Mouse (Mus musculus) thymus, postnatal 25 days (tissue): ENCODE results near the gene Numa1.
"Not testable (repeated sequence)": the region's sequence is repeated elsewhere in the genome, so short reads cannot be mapped to it uniquely, and the experiment has no call there.

ENCODE experiments used
- DNase-seq: peaks from one replicate; pipeline ENCODE4 v3.0.0; 2022

Gene Numa1

GRCm38 (mm10) chr7:101998194-101998927 is 64.5 kb downstream of the Numa1 start:
- peak; percentile 78 for DNase-seq

DNA sequence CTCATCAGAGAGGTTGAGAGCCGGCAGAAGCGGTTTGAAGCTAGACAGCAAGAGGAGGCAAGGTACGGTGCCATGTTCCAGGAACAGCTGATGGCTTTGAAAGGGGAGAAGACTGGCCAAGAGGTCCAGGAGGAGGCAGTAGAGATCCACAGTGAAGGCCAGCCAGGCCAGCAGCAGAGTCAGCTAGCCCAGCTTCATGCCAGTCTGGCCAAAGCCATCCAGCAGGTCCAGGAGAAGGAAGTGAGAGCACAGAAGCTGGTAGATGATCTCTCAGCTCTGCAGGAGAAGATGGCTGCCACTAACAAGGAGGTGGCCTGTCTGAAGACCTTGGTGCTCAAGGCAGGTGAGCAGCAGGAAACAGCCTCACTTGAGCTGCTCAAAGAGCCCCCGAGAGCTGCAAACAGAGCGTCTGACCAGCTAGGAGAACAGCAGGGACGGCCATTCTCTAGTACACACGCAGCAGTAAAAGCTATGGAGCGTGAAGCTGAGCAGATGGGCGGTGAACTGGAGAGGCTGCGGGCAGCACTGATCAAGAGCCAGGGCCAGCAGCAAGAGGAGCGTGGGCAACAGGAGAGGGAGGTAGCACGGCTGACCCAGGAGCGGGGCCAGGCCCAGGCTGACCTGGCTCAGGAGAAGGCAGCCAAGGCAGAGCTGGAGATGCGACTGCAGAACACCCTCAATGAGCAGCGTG is 65.7 kb downstream of the Numa1 start:
- no peak for DNase-seq

DNA sequence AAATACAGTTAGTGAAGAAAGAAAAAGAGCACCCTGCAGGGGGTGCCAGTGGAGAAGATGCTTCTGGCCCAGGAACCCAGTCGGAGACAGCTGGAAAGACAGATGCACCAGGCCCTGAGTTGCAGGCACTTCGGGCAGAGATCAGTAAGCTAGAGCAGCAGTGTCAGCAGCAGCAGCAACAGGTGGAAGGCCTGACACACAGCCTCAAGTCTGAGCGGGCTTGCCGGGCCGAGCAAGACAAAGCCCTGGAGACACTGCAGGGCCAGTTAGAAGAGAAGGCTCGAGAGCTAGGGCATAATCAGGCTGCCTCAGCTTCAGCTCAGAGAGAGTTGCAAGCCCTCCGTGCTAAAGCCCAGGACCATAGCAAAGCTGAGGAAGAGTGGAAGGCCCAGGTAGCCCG is 66.4 kb downstream of the Numa1 start:
- no peak for DNase-seq

- DNase-seq: no peak
Observed at GRCm38 (mm10) chr7:102000921-102001630, 67.2 kb downstream of the Numa1 start.

DNA sequence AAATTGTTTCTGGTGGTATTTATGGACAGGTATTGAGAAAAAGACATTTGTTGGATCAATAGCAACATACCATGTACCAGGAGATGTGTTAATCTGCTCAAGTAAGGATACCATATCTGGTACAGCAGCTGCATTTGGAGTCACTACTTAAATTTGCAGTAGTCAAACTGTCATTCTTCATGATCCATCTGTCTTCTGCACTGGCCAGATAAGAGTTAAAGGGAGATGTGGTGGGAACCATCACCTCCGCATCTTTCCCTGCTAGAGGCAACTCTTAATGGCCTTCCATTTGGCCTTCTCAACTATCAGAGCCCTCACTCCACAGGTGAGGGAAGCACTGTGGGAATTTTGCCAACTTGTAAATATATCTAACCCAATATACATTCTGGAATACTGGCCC is 72.6 kb downstream of the Numa1 start:
- no peak for DNase-seq

- no peak for DNase-seq
Observed at GRCm38 (mm10) chr7:102011855-102012254, 77.9 kb downstream of the Numa1 start.

DNA sequence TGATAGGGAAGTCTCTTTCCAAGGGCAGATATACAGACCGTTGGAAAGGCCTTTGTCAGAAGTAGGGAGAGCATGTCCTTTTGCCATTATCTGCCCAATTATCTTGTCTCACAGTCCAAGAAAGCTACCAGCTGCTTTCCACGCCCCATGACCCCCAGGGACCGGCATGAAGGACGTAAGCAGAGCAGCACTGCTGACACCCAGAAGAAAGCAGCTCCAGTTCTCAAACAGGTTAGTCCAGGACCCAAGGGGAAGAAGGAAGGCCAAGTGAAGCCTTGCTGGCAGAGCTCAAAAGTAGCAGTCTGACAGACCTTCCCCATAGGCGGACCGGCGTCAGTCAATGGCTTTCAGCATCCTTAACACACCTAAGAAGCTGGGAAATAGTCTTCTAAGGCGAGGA is 79.5 kb downstream of the Numa1 start:
- DNase-seq: no peak

- no peak for DNase-seq
Observed at GRCm38 (mm10) chr7:102014995-102015394, 81.1 kb downstream of the Numa1 start.

GRCm38 (mm10) chr7:102016936-102017335 is 83.0 kb downstream of the Numa1 start:
- no peak for DNase-seq

DNA sequence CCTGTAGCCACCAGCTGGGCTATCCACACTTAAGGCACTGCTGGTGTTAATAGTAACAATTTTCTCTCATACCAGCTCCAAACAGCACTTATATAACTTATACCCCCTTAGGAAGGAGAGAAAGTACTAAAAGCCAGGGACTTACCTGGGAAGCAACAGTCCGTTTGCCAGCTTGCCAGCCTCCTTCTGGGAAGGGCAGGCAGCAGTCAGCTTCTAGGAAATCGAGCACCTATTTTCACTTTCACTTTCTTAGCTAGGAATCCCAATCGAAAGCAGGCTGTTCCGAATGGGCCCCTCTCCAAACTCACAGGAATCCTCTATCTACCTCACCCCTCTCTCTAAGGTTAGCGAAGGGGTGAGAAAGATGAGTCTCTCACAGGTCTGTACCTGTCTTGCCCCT is 83.5 kb downstream of the Numa1 start:
- DNase-seq: no peak

DNA sequence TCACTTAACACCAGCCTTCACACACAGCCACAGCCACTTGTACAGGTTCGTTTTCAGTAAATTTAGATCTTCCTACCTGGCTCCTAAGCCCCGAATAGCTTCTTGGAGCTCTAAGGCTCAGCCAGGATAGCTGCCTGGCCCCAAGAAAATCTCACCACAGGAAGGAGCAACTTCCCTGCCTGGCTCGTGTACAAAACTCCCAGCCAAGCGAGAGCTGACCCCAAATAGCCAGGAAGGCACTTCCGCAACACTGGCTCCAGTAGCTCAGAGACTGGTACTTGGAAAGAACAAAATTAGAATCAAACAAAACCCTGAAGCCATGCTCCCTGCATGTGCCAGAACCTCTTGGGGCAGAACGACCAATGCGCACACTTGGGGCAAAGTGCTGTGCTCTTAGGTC is 84.1 kb downstream of the Numa1 start:
- no peak for DNase-seq

DNA sequence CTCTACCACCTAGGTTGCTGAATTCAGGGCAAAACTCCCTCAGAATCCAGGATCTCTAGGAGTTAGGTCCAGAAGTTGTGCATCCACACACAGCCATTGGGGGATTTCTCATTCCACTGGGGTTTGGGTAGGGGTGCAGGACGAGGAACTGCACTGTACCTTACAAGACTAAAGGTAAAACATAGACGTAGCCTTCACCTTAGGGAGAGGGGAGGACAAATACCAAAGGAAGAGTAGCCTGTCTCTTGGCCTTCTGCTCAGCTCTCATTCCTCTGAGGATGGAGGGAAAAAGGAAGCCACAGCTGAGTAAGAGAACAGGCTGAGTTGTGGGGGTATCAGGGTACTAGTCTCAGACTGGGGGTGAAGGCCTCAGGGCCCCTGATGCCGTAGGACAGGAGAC is 84.7 kb downstream of the Numa1 start, which contains the start of gene Il18bp:
TSS of gene Il18bp (minus strand) at position 101 of the 400 bp plus-strand sequence.
- DNase-seq: no peak

GRCm38 (mm10) chr7:102019362-102019761 is 85.5 kb downstream of the Numa1 start:
- no peak for DNase-seq

GRCm38 (mm10) chr7:102020934-102021333 is 87.0 kb downstream of the Numa1 start:
- not testable (repeated sequence) for DNase-seq

DNA sequence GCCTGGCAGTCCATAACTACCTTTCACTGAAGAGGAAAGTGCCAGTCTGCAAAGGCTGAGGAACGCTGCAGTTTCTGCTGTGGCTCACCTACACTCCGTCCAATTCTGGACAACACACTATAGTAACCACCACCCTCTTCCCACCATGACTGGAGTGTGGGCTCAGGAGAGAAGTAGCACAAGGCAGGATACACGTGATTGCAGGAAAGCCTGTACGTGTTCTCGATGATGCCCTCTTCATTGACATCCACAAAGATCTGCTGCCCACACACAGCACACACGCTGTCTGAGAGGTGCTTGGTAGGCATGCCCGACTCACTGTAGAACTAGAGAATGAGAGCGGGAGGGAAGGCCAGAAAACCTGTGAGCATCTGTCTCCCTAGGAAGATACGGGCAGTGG is 89.9 kb downstream of the Numa1 start:
- no peak for DNase-seq

GRCm38 (mm10) chr7:102025187-102026119 is 91.5 kb downstream of the Numa1 start:
- no peak for DNase-seq

GRCm38 (mm10) chr7:102034904-102035303 is 101.0 kb downstream of the Numa1 start:
- DNase-seq: no peak

GRCm38 (mm10) chr7:102035534-102035933 is 101.6 kb downstream of the Numa1 start:
- no peak for DNase-seq

DNA sequence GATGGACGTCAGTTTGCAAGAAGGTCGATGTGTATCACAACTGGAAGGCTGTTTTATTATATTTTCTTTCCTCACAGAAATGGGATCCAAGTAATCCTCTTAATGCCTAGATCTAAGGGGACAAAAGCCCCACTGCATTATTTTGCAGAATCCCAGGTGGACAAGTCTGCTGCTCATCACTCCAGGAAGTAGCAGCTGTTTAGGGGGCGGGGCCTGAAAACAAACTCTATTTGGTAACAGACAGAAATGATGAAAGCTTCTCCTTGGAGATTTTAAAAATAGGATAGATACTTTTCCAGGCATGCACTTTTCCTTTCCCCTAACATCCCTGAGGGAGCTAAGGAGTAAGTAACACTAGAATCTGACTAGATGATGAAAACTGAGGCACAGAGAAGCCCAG is 103.4 kb downstream of the Numa1 start:
- DNase-seq: no peak

- no peak for DNase-seq
Observed at GRCm38 (mm10) chr7:102042314-102042713, 108.4 kb downstream of the Numa1 start.

DNA sequence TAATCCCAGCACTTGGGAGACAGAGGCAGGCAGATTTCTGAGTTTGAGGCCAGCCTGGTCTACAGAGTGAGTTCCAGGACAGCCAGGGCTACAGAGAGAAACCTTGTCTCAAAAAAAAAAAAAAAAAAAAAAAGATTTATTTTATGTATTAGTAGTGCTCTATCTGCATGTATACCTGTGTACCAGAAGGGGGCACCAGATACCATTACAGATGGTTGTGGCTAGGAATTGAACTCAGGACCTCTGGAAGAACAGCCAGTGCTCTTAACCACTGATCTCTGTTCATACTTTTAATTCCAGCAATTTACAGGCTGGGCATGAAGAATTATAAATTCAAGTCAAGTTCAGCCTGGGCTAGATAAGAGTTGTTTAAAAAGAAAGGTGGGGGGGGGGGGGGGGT is 114.6 kb downstream of the Numa1 start:
- DNase-seq: not testable (repeated sequence)

GRCm38 (mm10) chr7:102061353-102061752 is 127.4 kb downstream of the Numa1 start:
- no peak for DNase-seq

- no peak for DNase-seq
Observed at GRCm38 (mm10) chr7:102062203-102062602, 128.3 kb downstream of the Numa1 start.
